Mouse (Mus musculus) spleen, adult 2 months (tissue): Measurements from ENCODE around the gene Btbd35f29.
"Not testable (repeated sequence)": the region's sequence is repeated elsewhere in the genome, so short reads cannot be mapped to it uniquely, and the experiment has no call there.

Source experiments
- CTCF ChIP-seq: fragments of 200-500 bp; IDR thresholded peaks from 2 replicates; pipeline ENCODE4 v1.5.1; 2011; ENCODE audit warnings: mild to moderate bottlenecking, inconsistent platforms; ENCODE audit not compliant: insufficient read depth, insufficient read length, insufficient replicate concordance; ENCODE audit errors: extremely low read depth
- POLR2A ChIP-seq: fragments of 200-500 bp; IDR thresholded peaks from 2 replicates; pipeline ENCODE4 v1.6.1; 2011; ENCODE audit warnings: low read depth, low read length, inconsistent platforms

DNA sequence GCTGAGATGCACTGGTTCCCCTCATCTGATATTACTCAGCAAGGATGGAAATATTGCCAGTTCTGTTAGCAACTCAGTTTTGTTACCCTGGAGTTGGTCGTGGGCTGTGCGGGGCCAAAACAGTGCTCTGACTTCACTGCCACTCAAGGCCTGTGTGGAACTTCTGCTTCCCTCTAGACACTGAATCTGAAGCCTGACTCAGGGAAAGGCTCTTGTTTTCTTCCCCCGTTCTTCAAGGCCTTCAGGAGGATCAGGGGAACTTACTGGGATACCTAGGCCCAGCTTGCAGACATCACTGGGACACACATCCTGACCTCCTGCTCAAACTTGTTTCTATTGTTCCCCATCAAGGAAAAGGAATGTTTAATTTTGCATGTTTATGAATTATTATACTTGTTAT lies 45.2 kb downstream of the Btbd35f29 start:
- TF ChIP-seq CTCF, POLR2A: not testable (repeated sequence)
